Mouse (Mus musculus): ENCODE measurements at regions not wholly inside any gene's neighbourhood (a gene's known extent, or its start where the extent isn't known, plus 50 kb on each side); places are given as distances from the start of the nearest gene placed in this dataset.

DNA sequence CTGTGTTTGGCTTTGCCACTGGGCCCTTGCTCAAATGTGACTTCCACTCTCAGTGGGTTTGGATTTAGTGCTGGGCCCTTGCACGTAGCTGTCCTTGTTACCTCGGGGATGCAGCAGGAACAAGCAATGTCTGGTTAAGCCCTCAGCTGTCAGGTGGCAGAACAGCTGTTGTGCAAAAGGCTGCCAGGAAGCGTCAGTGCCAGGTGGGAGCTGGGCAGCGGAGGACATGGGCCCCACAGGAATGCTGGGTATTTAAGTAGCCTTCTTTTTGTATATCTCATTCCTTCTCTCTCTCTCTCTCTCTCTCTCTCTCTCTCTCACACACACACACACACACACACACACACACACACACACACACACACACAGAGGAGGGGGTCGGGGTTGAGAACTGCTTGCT, 104.0 kb upstream of the Arhgap28 start:
- Histone ChIP-seq H3K4me1 (ENCODE audit: control insufficient read depth, insufficient read depth, low read length) (no peaks in the 10 kb centered on the region), H3K36me3 (ENCODE audit: control insufficient read depth, insufficient read depth, low read length, poor library complexity, severe bottlenecking) (no peaks in the 10 kb centered on the region), H3K27ac (ENCODE audit: insufficient read depth, low read length) (no peak overlapping the region), H3K4me3 (ENCODE audit: low read depth, low read length) (no peak overlapping the region), H3K27me3 (ENCODE audit: control insufficient read depth, insufficient read depth, low read length, poor library complexity, severe bottlenecking) (no peaks in the 10 kb centered on the region), H3K9me3 (replicated peaks; ENCODE audit: control insufficient read depth, insufficient read depth, low read length, poor library complexity, severe bottlenecking) (no peaks in the 10 kb centered on the region), H3K9ac (ENCODE audit: low read depth, poor library complexity, severe bottlenecking) (no peak overlapping the region)
- no peak for TF ChIP-seq EP300 (IDR thresholded peaks at IDR 0.05; ENCODE audit: insufficient read depth, low read depth, low read length)
- no peak for TF ChIP-seq CTCF (IDR thresholded peaks at IDR 0.05; ENCODE audit: low read depth, low read length)
- TF ChIP-seq POLR2A (IDR thresholded peaks at IDR 0.05; ENCODE audit: insufficient read depth, low read length) = no peak

DNA sequence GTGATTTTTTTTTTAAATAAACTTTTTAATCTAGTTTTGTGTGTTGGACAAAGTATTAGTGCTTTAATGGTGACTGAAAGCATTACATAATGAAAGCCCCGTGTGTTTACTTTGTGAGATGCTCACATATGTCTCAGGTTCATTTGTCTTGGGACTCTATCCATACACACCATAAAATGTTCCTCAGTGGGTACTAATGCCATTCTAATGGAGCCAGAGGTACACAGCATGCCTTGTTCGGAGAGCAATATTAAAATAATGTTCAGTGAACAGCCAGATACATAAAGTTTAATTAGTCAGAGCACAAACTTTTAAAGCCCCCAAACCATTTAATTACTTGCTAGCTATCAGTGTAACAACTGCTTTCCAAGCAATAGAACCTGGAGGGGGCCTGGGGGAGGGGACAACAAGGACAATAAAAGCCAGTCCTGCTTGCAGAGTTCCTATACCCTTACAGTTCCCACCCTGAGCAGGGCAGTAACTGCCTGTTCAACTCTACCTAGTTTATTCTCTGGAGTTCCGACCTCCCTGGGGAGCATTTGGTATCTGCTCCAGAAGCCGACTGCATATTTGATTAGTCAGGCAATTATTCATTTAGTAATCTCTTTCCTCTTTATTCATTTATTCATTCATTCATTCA, 108.0 kb upstream of the Arhgap28 start:
- no peaks in the 10 kb centered on the region for H3K36me3 ChIP-seq (ENCODE audit: control insufficient read depth, insufficient read depth, low read length, poor library complexity, severe bottlenecking)
- H3K27me3 ChIP-seq (ENCODE audit: control insufficient read depth, insufficient read depth, low read length, poor library complexity, severe bottlenecking) = no peaks in the 10 kb centered on the region
- no peaks in the 10 kb centered on the region for H3K9me3 ChIP-seq (replicated peaks; ENCODE audit: control insufficient read depth, insufficient read depth, low read length, poor library complexity, severe bottlenecking)
- H3K4me1 ChIP-seq (ENCODE audit: control insufficient read depth, insufficient read depth, low read length) = no peaks in the 10 kb centered on the region
- H3K27ac ChIP-seq (ENCODE audit: insufficient read depth, low read length) = no peak overlapping the region
- H3K9ac ChIP-seq (ENCODE audit: low read depth, poor library complexity, severe bottlenecking) = no peak overlapping the region
- no peak for TF ChIP-seq CTCF (IDR thresholded peaks at IDR 0.05; ENCODE audit: low read depth, low read length)
- no peak for TF ChIP-seq EP300 (IDR thresholded peaks at IDR 0.05; ENCODE audit: insufficient read depth, low read depth, low read length)
- TF ChIP-seq POLR2A (IDR thresholded peaks at IDR 0.05; ENCODE audit: insufficient read depth, low read length) = no peak
- no peak overlapping the region for H3K4me3 ChIP-seq (ENCODE audit: low read depth, low read length)

DNA sequence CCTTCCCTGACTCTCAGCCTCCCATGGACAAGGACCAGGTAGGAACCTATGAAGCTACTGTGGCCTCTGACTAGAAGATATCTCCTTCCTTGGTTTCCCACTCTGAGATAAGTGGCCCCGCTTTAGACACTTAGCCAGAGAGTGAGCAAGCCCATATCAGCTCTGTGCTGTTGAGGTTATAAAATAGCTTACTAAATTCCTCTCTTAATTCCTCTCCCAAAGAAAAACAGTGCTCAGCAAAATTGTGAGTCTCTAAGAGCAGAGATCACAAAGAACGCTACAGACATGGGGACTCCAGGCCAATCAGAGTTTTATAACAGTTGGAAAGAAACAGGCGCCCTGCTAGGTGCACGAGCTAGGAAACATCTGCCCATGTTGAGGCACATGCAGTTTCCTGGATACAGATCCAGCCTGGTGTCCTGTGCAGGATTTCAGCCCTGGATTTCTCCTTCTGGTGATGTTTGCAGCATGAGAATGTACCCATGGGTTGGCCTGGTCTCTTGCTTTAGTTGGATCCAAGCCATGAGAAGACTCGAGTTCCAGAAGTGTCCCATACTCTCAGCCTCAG, 108.9 kb upstream of the Arhgap28 start:
- no peak overlapping the region for H3K4me3 ChIP-seq (ENCODE audit: low read depth, low read length)
- H3K36me3 ChIP-seq (ENCODE audit: control insufficient read depth, insufficient read depth, low read length, poor library complexity, severe bottlenecking) = no peaks in the 10 kb centered on the region
- H3K27ac ChIP-seq (ENCODE audit: insufficient read depth, low read length) = no peak overlapping the region
- no peak for TF ChIP-seq EP300 (IDR thresholded peaks at IDR 0.05; ENCODE audit: insufficient read depth, low read depth, low read length)
- TF ChIP-seq CTCF (IDR thresholded peaks at IDR 0.05; ENCODE audit: low read depth, low read length) = no peak
- TF ChIP-seq POLR2A (IDR thresholded peaks at IDR 0.05; ENCODE audit: insufficient read depth, low read length) = no peak
- no peaks in the 10 kb centered on the region for H3K4me1 ChIP-seq (ENCODE audit: control insufficient read depth, insufficient read depth, low read length)
- H3K27me3 ChIP-seq (ENCODE audit: control insufficient read depth, insufficient read depth, low read length, poor library complexity, severe bottlenecking) = no peaks in the 10 kb centered on the region
- no peak overlapping the region for H3K9ac ChIP-seq (ENCODE audit: low read depth, poor library complexity, severe bottlenecking)
- no peaks in the 10 kb centered on the region for H3K9me3 ChIP-seq (replicated peaks; ENCODE audit: control insufficient read depth, insufficient read depth, low read length, poor library complexity, severe bottlenecking)

DNA sequence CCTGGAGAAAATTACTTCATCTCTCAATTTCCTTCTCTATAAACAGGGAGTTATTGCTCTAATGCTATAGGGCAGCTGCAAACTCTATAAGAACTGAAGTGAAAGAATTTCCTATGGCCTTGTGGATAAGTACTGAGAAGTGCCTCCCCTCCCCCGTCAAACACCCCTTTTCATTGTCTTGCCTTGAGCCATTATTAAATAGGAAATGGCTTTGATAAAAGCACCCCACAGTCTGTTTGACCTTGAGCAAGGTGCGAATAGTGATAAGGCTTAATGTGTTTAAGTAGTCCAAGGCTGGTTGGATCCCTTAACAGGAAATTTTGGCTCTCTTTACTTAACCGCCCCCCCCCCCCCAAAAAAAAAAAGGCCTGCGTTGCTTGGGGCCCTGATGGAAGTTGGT, 111.7 kb upstream of the Arhgap28 start:
- H3K4me3 ChIP-seq (ENCODE audit: low read depth, low read length) = no peak overlapping the region
- no peaks in the 10 kb centered on the region for H3K36me3 ChIP-seq (ENCODE audit: control insufficient read depth, insufficient read depth, low read length, poor library complexity, severe bottlenecking)
- H3K27me3 ChIP-seq (ENCODE audit: control insufficient read depth, insufficient read depth, low read length, poor library complexity, severe bottlenecking) = no peaks in the 10 kb centered on the region
- no peaks in the 10 kb centered on the region for H3K4me1 ChIP-seq (ENCODE audit: control insufficient read depth, insufficient read depth, low read length)
- H3K9me3 ChIP-seq (replicated peaks; ENCODE audit: control insufficient read depth, insufficient read depth, low read length, poor library complexity, severe bottlenecking) = no peaks in the 10 kb centered on the region
- no peak overlapping the region for H3K27ac ChIP-seq (ENCODE audit: insufficient read depth, low read length)
- H3K9ac ChIP-seq (ENCODE audit: low read depth, poor library complexity, severe bottlenecking) = no peak overlapping the region
- TF ChIP-seq POLR2A (IDR thresholded peaks at IDR 0.05; ENCODE audit: insufficient read depth, low read length) = no peak
- TF ChIP-seq CTCF (IDR thresholded peaks at IDR 0.05; ENCODE audit: low read depth, low read length) = no peak
- no peak for TF ChIP-seq EP300 (IDR thresholded peaks at IDR 0.05; ENCODE audit: insufficient read depth, low read depth, low read length)

DNA sequence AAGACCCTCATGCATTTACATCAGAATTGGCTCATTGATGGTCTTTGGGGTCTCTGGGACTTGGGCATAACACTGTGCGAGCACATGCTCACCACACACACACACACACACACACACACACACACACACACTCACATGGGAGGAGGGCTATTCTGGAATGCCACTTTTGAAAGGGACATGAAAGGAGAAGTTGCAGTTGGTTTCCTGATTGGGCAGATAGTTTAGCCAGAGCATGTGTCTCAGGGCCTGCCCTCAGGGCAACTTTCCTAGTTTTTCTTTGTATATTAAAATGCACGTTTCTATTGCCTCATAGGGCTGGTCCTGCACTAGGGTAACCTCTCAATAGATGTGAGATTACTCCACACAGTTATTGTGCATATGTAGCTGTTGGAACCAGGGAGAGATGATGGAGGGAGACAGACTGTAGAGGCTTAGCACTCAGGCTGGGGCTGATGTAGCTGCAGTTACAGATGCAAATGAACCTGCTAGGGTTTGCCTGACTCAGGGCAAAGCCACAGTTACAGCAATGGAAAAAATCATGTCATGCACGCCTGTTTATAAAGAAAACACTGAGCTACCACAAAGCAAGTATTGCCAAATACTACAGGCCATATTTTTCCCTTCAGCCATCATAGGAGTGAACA, 115.3 kb upstream of the Arhgap28 start:
- no peak for TF ChIP-seq POLR2A (IDR thresholded peaks at IDR 0.05; ENCODE audit: insufficient read depth, low read length)
- TF ChIP-seq CTCF (IDR thresholded peaks at IDR 0.05; ENCODE audit: low read depth, low read length) = no peak
- no peak for TF ChIP-seq EP300 (IDR thresholded peaks at IDR 0.05; ENCODE audit: insufficient read depth, low read depth, low read length)
- no peak overlapping the region for H3K9ac ChIP-seq (ENCODE audit: low read depth, poor library complexity, severe bottlenecking)
- H3K27ac ChIP-seq (ENCODE audit: insufficient read depth, low read length) = no peak overlapping the region
- no peak overlapping the region for H3K4me3 ChIP-seq (ENCODE audit: low read depth, low read length)
- H3K27me3 ChIP-seq (ENCODE audit: control insufficient read depth, insufficient read depth, low read length, poor library complexity, severe bottlenecking) = no peaks in the 10 kb centered on the region
- H3K9me3 ChIP-seq (replicated peaks; ENCODE audit: control insufficient read depth, insufficient read depth, low read length, poor library complexity, severe bottlenecking) = no peaks in the 10 kb centered on the region
- no peaks in the 10 kb centered on the region for H3K4me1 ChIP-seq (ENCODE audit: control insufficient read depth, insufficient read depth, low read length)
- no peaks in the 10 kb centered on the region for H3K36me3 ChIP-seq (ENCODE audit: control insufficient read depth, insufficient read depth, low read length, poor library complexity, severe bottlenecking)

DNA sequence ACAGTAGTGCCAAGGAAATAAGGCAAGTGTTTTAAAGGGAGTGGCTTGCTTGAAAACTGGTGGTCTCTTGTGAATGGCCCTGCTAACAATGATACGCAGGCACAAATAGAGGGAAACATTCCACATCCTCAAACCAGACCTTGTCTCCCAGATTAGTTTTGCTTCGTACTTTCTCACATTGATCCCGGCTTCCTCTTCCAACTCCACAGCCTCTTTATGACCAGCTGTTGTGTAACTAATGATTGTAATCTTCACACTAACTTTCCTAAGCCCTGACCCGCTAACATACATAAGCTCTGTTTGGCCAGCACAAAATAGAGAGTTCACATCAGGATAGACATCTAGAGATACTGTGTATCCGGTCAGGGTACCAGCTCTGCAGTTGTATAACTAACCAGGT, 116.3 kb upstream of the Arhgap28 start:
- H3K9ac ChIP-seq (ENCODE audit: low read depth, poor library complexity, severe bottlenecking) = no peak overlapping the region
- H3K27me3 ChIP-seq (ENCODE audit: control insufficient read depth, insufficient read depth, low read length, poor library complexity, severe bottlenecking) = no peaks in the 10 kb centered on the region
- H3K36me3 ChIP-seq (ENCODE audit: control insufficient read depth, insufficient read depth, low read length, poor library complexity, severe bottlenecking) = no peaks in the 10 kb centered on the region
- TF ChIP-seq EP300 (IDR thresholded peaks at IDR 0.05; ENCODE audit: insufficient read depth, low read depth, low read length) (no peak), CTCF (IDR thresholded peaks at IDR 0.05; ENCODE audit: low read depth, low read length) (no peak), POLR2A (IDR thresholded peaks at IDR 0.05; ENCODE audit: insufficient read depth, low read length) (no peak)
- H3K27ac ChIP-seq (ENCODE audit: insufficient read depth, low read length) = no peak overlapping the region
- H3K9me3 ChIP-seq (replicated peaks; ENCODE audit: control insufficient read depth, insufficient read depth, low read length, poor library complexity, severe bottlenecking) = no peaks in the 10 kb centered on the region; the same call in 1 of the 2 replicates
- no peak overlapping the region for H3K4me3 ChIP-seq (ENCODE audit: low read depth, low read length)
- no peaks in the 10 kb centered on the region for H3K4me1 ChIP-seq (ENCODE audit: control insufficient read depth, insufficient read depth, low read length)
